Comparison of ENCODE assay signal across 21 mouse cellular contexts in the genomic region with DNA sequence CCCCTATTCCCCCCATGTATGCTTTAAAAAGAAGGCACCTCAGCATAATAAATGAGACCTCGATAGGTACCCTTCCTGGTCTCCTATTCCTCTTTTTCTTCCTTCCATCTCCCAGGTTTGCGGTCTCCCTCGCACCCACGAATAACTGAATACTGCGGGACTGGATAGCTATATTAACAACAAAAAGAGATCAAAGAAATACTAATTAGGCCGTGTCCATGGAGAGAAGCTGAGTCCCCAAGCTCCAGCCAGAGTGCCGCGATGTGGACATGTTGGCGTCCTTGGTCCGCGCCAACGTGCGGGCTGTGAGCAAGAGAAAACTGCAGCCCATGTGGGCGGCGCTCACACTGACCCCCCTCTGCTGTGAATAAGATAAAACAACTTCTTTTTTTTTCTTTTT.
DNase-seq lines count a peak whose midpoint lies in the region; ATAC-seq and TF ChIP-seq lines count a peak whose summit lies in the region.
"Had no signal": no experiment of that assay in that cellular context is flagged by ENCODE, and none has a peak within 500 bp of the region (broad histone marks: within the 10 kb centered on the region; RNA-seq: fewer than 3 reads in every experiment).

No protein-coding gene starts in this region.

- no peak overlapping the region for H3K9ac ChIP-seq in heart, adult 2 months (ENCODE audit: low read depth, low read length)
- no peak overlapping the region for H3K9ac ChIP-seq in midbrain, embryonic 12.5 days (replicated peaks)
- H3K9ac ChIP-seq in midbrain, embryonic 11.5 days (ENCODE audit: low read length): no peak overlapping the region

- ATAC-seq in midbrain, embryonic 12.5 days (ENCODE audit: low FRiP score, low read depth): 0 out of 2 replicates have a peak, but pooled peaks have one; percentile 49
- ATAC-seq in midbrain, embryonic 11.5 days (ENCODE audit: low FRiP score): no peak
- ATAC-seq: activated CD4-positive, CD25-positive, alpha-beta regulatory T cell, adult 4 months; CD4-positive, CD25-positive, alpha-beta regulatory T cell, adult 4 months; Patski had no signal

- H3K79me2 ChIP-seq in heart, adult 2 months (replicated peaks; ENCODE audit: control insufficient read depth, insufficient read depth, low read length): no peaks in the 10 kb centered on the region

- H3K4me1 ChIP-seq in heart, embryonic 10.5 days: no peaks in the 10 kb centered on the region
- H3K4me1 ChIP-seq in heart, adult 2 months (ENCODE audit: control insufficient read depth, insufficient read depth, low read length): no peaks in the 10 kb centered on the region
- no peaks in the 10 kb centered on the region for H3K4me1 ChIP-seq in midbrain, embryonic 12.5 days
- H3K4me1 ChIP-seq in midbrain, embryonic 11.5 days (ENCODE audit: control insufficient read depth, insufficient read depth, low read length): no peaks in the 10 kb centered on the region

- H3K27me3 ChIP-seq in heart, embryonic 10.5 days (ENCODE audit: insufficient read depth, poor library complexity, severe bottlenecking): no peaks in the 10 kb centered on the region
- H3K27me3 ChIP-seq in heart, adult 2 months (ENCODE audit: control insufficient read depth, insufficient read depth, low read length): no peaks in the 10 kb centered on the region
- no peaks in the 10 kb centered on the region for H3K27me3 ChIP-seq in midbrain, embryonic 12.5 days
- H3K27me3 ChIP-seq in midbrain, embryonic 11.5 days (ENCODE audit: control insufficient read depth, insufficient read depth, low read length): no peaks in the 10 kb centered on the region
- H3K27me3 ChIP-seq: CH12.LX, Patski had no signal

- H3K4me3 ChIP-seq in heart, embryonic 10.5 days: no peak overlapping the region
- H3K4me3 ChIP-seq in heart, adult 2 months: no peak overlapping the region
- H3K4me3 ChIP-seq in midbrain, embryonic 12.5 days: no peak overlapping the region
- H3K4me3 ChIP-seq in midbrain, embryonic 11.5 days (ENCODE audit: low read depth, low read length): no peak overlapping the region

- no peaks in the 10 kb centered on the region for H3K9me3 ChIP-seq in heart, embryonic 10.5 days
- H3K9me3 ChIP-seq in midbrain, embryonic 12.5 days: no peaks in the 10 kb centered on the region
- H3K9me3 ChIP-seq in midbrain, embryonic 11.5 days (ENCODE audit: control insufficient read depth, low read length): no peaks in the 10 kb centered on the region

- no peaks in the 10 kb centered on the region for H3K36me3 ChIP-seq in heart, embryonic 10.5 days
- H3K36me3 ChIP-seq in heart, adult 2 months (ENCODE audit: control insufficient read depth, insufficient read depth, low read length): no peaks in the 10 kb centered on the region
- no peaks in the 10 kb centered on the region for H3K36me3 ChIP-seq in midbrain, embryonic 12.5 days
- no peaks in the 10 kb centered on the region for H3K36me3 ChIP-seq in midbrain, embryonic 11.5 days (ENCODE audit: control insufficient read depth, insufficient read depth, low read length)
- H3K36me3 ChIP-seq: G1E had no signal

- 90% methylated on average over 15 of the region's 15 CpGs for WGBS in heart, embryonic 10.5 days
- WGBS in heart, adult 2 months: 92% methylated on average over 15 of the region's 15 CpGs
- 95% methylated on average over 15 of the region's 15 CpGs for WGBS in midbrain, embryonic 12.5 days
- WGBS in midbrain, embryonic 11.5 days: 89% methylated on average over 15 of the region's 15 CpGs

- TF ChIP-seq CTCF in heart, adult 2 months (IDR thresholded peaks at IDR 0.05): no peak

- intact Hi-C loops in heart, adult 2 months (cut with DNase I): no loop called here

- no peak overlapping the region for H3K27ac ChIP-seq in heart, embryonic 10.5 days
- no peak overlapping the region for H3K27ac ChIP-seq in heart, adult 2 months
- H3K27ac ChIP-seq in midbrain, embryonic 12.5 days (replicated peaks): no peak overlapping the region
- H3K27ac ChIP-seq in midbrain, embryonic 11.5 days (ENCODE audit: low read depth, low read length): no peak overlapping the region

- DNase-seq in heart, adult 11 months: peak; percentile 64
- DNase-seq in heart, adult 8-10 months (ENCODE audit: low spot score): no peak
- DNase-seq in heart, embryonic 10.5 days (ENCODE audit: low spot score): peak; percentile 64
- no peak for DNase-seq in heart, adult 2 months
- DNase-seq in midbrain, embryonic 11.5 days (ENCODE audit: low spot score, missing footprints): no peak
- DNase-seq: adrenal gland, adult 2 months; adrenal gland, adult 8-10 months; adrenal gland, postnatal 10 days; adrenal gland, postnatal 14 days; adrenal gland, postnatal 25 days; adrenal gland, postnatal 36 days; B cell, adult 2 months; cerebellum, adult 11 months; cerebellum, adult 11-12 months; cerebellum, adult 18-20 months had no signal

- no peak overlapping the region for H3K4me2 ChIP-seq in midbrain, embryonic 12.5 days (replicated peaks)
- H3K4me2 ChIP-seq in midbrain, embryonic 11.5 days: no peak overlapping the region

- no peak for TF ChIP-seq POLR2A in heart, adult 2 months (IDR thresholded peaks at IDR 0.05; ENCODE audit: insufficient read depth, low read depth, low read length)

- no peak for TF ChIP-seq EP300 in heart, adult 2 months (IDR thresholded peaks at IDR 0.05; ENCODE audit: insufficient read depth, low read depth, low read length)

Comparison
In these comparisons a context has a peak if more than half of its experiments do, and no peak if none do; other contexts are left out.
1. DNase-seq: peak in heart, adult 11 months (single experiment) and heart, embryonic 10.5 days (single experiment); none in heart, adult 8-10 months (single experiment), heart, adult 2 months (0 of 2) and midbrain, embryonic 11.5 days (single experiment).